Mouse (Mus musculus): Measurements from ENCODE around the gene Magea2.
"Not testable (repeated sequence)": the region's sequence is repeated elsewhere in the genome, so short reads cannot be mapped to it uniquely, and the experiment has no call there.

The Magea2 gene

GRCm38 (mm10) chrX:155093566-155093965 is at the start of gene Magea2:
TSS of gene Magea2 (minus strand) at chrX:155093666.
- in situ Hi-C loops (cut with MboI; ENCODE audit: low sequenced_read_pairs), result not testable (repeated sequence)

- in situ Hi-C loops (cut with MboI; ENCODE audit: low sequenced_read_pairs), result loop anchor here (25.0 kb wide), 1 partner anchor 184 kb away; no protein-coding TSS in a partner anchor
These were observed 34.8 kb upstream of the Magea2 start, which contains the start of gene Cldn34b2 for GRCm38 (mm10) chrX:155128312-155128711. TSS of gene Cldn34b2 (minus strand) at chrX:155128412.

GRCm38 (mm10) chrX:155098024-155098423 is 4.6 kb upstream of the Magea2 start:
- in situ Hi-C loops (cut with MboI; ENCODE audit: low sequenced_read_pairs), result no loop called here

DNA sequence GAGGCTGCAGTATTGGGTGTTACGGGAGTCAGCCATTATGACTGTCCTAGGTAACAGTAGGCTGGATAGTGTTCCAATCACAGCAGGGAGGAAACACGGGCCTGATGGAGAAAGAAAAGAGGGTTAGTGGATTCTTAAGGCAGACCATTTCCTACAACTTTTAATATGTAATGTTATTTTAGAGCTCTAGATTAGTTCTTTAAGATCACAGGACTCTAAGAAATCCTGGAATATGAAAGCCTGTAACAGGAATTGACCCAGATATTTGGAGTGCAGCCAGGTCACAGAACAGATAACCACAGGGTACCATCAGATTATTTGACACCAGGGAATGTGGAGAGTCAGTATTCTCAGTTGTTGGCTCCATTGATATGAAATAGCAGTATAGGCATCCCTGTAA is 3.8 kb downstream of the Magea2 start, which contains the start of gene Magea1:
Gene Magea1 (minus strand): TSS at position 101 of the 400 bp plus-strand sequence.
- in situ Hi-C loops (cut with MboI; ENCODE audit: low sequenced_read_pairs), result not testable (repeated sequence)

DNA sequence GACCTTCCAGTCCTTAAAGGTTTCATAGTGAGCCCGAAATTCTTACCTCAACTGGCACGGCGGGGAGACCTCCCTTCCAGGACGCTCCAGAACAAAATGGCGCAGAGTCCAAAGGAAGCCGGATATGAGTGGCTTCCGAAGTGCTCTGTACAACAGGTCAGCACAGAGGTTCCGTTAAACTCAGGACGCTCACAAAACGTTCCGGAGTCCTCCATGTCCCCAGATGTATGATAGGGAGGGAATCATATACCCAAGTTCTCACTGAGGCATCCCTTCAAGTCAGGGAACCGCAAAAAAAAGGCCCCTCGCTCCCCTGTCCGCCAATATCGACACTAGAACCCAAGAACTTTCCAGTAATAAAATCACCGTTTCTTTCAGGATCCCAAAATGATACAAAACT is 30.4 kb downstream of the Magea2 start, which contains the start of gene Magea5:
Gene Magea5 (minus strand): TSS at position 101 of the 400 bp plus-strand sequence.
- in situ Hi-C loops (cut with MboI; ENCODE audit: low sequenced_read_pairs), result not testable (repeated sequence)

DNA sequence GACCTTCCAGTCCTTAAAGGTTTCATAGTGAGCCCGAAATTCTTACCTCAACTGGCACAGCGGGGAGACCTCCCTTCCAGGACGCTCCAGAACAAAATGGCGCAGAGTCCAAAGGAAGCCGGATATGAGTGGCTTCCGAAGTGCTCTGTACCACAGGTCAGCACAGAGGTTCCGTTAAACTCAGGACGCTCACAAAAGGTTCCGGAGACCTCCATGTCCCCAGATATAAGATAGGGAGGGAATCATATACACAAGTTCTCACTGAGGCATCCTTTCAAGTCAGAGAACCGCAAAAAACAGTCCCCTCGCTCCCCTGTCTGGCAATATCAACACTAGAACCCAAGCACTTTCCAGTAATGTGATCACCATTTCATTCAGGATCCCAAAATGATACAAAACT is 97.7 kb downstream of the Magea2 start, which contains the start of gene Magea8:
Gene Magea8 (minus strand): TSS at position 101 of the 400 bp plus-strand sequence.
- in situ Hi-C loops (cut with MboI; ENCODE audit: low sequenced_read_pairs), result not testable (repeated sequence)
